Mouse (Mus musculus): Measurements from ENCODE around the gene Fam129b. TPM values are rescaled to one million over a fixed set of nuclear protein-coding genes. Genes with fewer than 3 reads are reported as not detected.

The Fam129b gene
- polyA plus RNA-seq, 1 experiment from 2014 or later: 7.0 TPM

- Histone ChIP-seq H3K27ac (no peak overlapping the region), H3K4me1 (replicated peaks) (peaks cover 20% of the 10 kb centered on the region), H3K9me3 (replicated peaks) (no peaks in the 10 kb centered on the region), H3K4me3 (replicated peaks) (no peak overlapping the region), H3K9ac (no peak overlapping the region), H3K4me2 (no peak overlapping the region), H3K27me3 (no peaks in the 10 kb centered on the region), H3K36me3 (0 out of 2 replicates have a peak, but pooled peaks cover 2% of the 10 kb centered on the region)
- DNase-seq: peak; percentile 69
- WGBS (ENCODE audit: insufficient replicate concordance): 28% methylated on average over 19 of the region's 19 CpGs
- ATAC-seq (ENCODE audit: low read depth): no peak
Measured at GRCm38 (mm10) chr2:32912210-32912804, 36.4 kb downstream of the Fam129b start.

DNA sequence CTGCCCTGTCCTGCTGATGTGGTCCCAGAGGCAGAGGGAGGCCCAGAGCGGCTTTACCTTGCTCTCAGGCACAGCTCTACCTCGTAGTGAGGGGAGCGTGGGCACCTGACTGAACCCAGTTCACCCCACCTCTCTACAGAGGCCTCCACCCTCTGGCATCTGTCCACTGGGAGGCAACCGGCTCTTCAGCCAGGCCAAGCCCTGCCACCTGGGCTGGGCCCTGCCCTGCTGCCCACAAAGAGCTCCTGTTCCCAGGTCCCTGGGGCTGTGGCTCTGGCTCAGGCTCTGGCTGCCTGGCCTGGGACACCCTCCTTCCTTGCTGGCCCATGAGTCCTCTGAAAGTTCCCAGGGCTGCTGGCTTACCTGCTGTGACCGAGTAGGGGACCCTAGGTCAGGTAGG lies 38.4 kb downstream of the Fam129b start:
- no peak overlapping the region for H3K4me2 ChIP-seq
- ATAC-seq (ENCODE audit: low read depth): no peak
- H3K4me3 ChIP-seq (replicated peaks): no peak overlapping the region
- 0 out of 2 replicates have a peak overlapping the region, but pooled peaks have one; percentile 13 for H3K9ac ChIP-seq
- H3K4me1 ChIP-seq (replicated peaks): peaks cover 11% of the 10 kb centered on the region
- 60% methylated on average over 5 of the region's 5 CpGs for WGBS (ENCODE audit: insufficient replicate concordance)
- peaks cover 10% of the 10 kb centered on the region; the same call in 1 of the 2 replicates for H3K36me3 ChIP-seq
- no peaks in the 10 kb centered on the region for H3K27me3 ChIP-seq
- peak overlapping the region; percentile 76 for H3K27ac ChIP-seq
- DNase-seq: no peak
- no peaks in the 10 kb centered on the region for H3K9me3 ChIP-seq (replicated peaks)

DNA sequence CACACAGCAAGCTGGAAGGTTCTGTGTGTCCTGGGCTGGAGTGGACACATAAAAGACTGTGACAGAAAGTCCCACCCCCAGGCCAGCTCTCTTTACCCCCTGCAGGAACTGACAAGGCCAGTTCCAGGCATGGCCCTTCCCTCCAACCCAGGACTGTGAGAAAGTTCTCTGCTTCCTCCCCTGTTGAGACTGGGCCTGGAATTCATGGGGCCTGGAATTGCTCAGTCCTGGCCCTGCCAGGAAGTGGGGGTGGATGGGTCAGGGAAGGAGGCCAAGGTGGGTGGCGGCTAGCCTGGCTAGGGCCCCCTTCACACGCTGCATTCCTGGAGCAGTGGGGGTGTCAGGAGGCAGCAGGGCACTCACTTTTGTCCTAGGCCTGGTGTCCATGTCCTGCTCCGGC lies 39.0 kb downstream of the Fam129b start:
- ATAC-seq (ENCODE audit: low read depth): peak; percentile 21; the same call in 1 of the 2 replicates
- H3K9ac ChIP-seq: 0 out of 2 replicates have a peak overlapping the region, but pooled peaks have one; percentile 13
- no peaks in the 10 kb centered on the region for H3K27me3 ChIP-seq
- no peaks in the 10 kb centered on the region for H3K9me3 ChIP-seq (replicated peaks)
- no peak overlapping the region for H3K4me2 ChIP-seq
- H3K4me1 ChIP-seq (replicated peaks): peaks cover 11% of the 10 kb centered on the region
- H3K36me3 ChIP-seq: peaks cover 15% of the 10 kb centered on the region; the same call in 1 of the 2 replicates
- no peak for DNase-seq
- 69% methylated on average over 3 of the region's 3 CpGs for WGBS (ENCODE audit: insufficient replicate concordance)
- H3K4me3 ChIP-seq (replicated peaks): no peak overlapping the region
- H3K27ac ChIP-seq: peak overlapping the region; percentile 76; the same call in 1 of the 2 replicates

DNA sequence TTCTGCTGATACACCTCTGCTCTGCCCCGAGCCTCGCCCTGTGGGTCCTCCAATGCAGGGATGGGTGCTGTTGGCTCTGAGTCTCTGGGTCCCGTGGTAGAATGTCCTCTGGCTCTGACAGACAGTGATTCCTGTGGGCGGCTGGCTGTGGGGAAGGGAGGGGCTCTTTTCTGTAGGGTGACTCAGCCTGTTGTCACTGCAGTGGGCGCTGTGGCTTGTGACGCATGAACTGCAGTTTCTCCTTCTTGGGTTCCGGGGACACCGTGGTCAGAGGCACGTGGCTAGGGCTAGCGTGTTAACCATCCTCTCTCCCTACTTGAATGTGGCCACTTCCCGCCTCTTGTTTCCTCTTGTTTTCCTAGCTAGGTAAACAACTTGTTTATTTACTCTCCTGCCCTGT lies 41.6 kb downstream of the Fam129b start:
- peaks cover 25% of the 10 kb centered on the region for H3K36me3 ChIP-seq
- H3K4me3 ChIP-seq (replicated peaks): no peak overlapping the region
- H3K4me2 ChIP-seq: no peak overlapping the region
- DNase-seq (no peak), ATAC-seq (ENCODE audit: low read depth) (no peak)
- H3K27ac ChIP-seq: no peak overlapping the region
- WGBS (ENCODE audit: insufficient replicate concordance): 34% methylated on average over 11 of the region's 11 CpGs
- H3K9ac ChIP-seq: no peak overlapping the region
- peaks cover 11% of the 10 kb centered on the region for H3K4me1 ChIP-seq (replicated peaks)
- no peaks in the 10 kb centered on the region for H3K9me3 ChIP-seq (replicated peaks)
- H3K27me3 ChIP-seq: no peaks in the 10 kb centered on the region

GRCm38 (mm10) chr2:32918391-32918790 lies 42.5 kb downstream of the Fam129b start:
- H3K4me1 ChIP-seq (replicated peaks): peaks cover 11% of the 10 kb centered on the region
- H3K27me3 ChIP-seq: no peaks in the 10 kb centered on the region
- 69% methylated on average over 9 of the region's 9 CpGs for WGBS (ENCODE audit: insufficient replicate concordance)
- H3K9me3 ChIP-seq (replicated peaks): no peaks in the 10 kb centered on the region
- H3K27ac ChIP-seq: peak overlapping the region; percentile 43; the same call in 1 of the 2 replicates
- peak; percentile 39 for ATAC-seq (ENCODE audit: low read depth)
- H3K4me3 ChIP-seq (replicated peaks): no peak overlapping the region
- H3K4me2 ChIP-seq: no peak overlapping the region
- H3K9ac ChIP-seq: no peak overlapping the region
- H3K36me3 ChIP-seq: peaks cover 34% of the 10 kb centered on the region
- DNase-seq: no peak

GRCm38 (mm10) chr2:32921235-32921634 lies 45.3 kb downstream of the Fam129b start:
- ATAC-seq (ENCODE audit: low read depth) (no peak), DNase-seq (no peak)
- 69% methylated on average over 7 of the region's 7 CpGs for WGBS (ENCODE audit: insufficient replicate concordance)
- H3K4me3 ChIP-seq (replicated peaks): no peak overlapping the region
- no peak overlapping the region for H3K27ac ChIP-seq
- H3K4me2 ChIP-seq: no peak overlapping the region
- H3K9me3 ChIP-seq (replicated peaks): no peaks in the 10 kb centered on the region
- H3K27me3 ChIP-seq: no peaks in the 10 kb centered on the region
- H3K4me1 ChIP-seq (replicated peaks): peaks cover 11% of the 10 kb centered on the region
- H3K9ac ChIP-seq: no peak overlapping the region
- H3K36me3 ChIP-seq: peaks cover 41% of the 10 kb centered on the region

DNA sequence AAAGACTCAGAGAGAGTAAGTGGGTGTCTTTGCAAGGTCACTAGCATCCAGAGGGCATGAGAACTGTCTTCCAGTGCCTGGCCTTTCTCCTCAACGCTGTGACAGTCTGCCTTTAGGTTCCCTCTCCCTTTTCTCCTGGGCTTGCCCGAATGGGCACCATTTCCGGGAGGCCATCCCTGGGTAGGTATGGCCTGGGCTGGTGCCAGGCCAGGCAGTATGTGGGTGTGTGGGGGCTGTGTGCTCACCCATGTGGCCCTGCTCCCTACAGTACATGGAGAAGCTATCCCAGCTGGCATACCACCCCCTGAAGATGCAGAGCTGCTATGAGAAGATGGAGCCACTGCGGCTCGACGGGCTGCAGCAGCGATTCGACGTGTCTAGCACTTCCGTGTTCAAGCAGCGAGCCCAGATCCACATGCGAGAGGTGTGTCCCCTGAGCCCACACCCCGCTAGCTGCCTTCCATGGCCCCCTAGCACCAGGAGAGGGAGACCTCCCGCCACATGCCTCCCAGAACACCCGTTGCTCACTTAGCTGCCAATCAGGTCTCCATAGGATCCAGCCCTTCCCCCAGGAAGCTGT lies 46.0 kb downstream of the Fam129b start:
- Histone ChIP-seq H3K9ac (no peak overlapping the region), H3K4me3 (replicated peaks) (no peak overlapping the region), H3K4me1 (replicated peaks) (peaks cover 11% of the 10 kb centered on the region), H3K36me3 (peaks cover 41% of the 10 kb centered on the region), H3K27ac (no peak overlapping the region), H3K4me2 (no peak overlapping the region), H3K27me3 (no peaks in the 10 kb centered on the region), H3K9me3 (replicated peaks) (no peaks in the 10 kb centered on the region)
- ATAC-seq (ENCODE audit: low read depth): no peak
- 84% methylated on average over 15 of the region's 15 CpGs for WGBS (ENCODE audit: insufficient replicate concordance)
- DNase-seq: no peak

GRCm38 (mm10) chr2:32922564-32922963 lies 46.6 kb downstream of the Fam129b start:
- Histone ChIP-seq H3K9ac (no peak overlapping the region), H3K36me3 (peaks cover 41% of the 10 kb centered on the region), H3K27ac (no peak overlapping the region), H3K4me3 (replicated peaks) (no peak overlapping the region), H3K4me2 (no peak overlapping the region), H3K4me1 (replicated peaks) (peaks cover 7% of the 10 kb centered on the region), H3K27me3 (no peaks in the 10 kb centered on the region), H3K9me3 (replicated peaks) (no peaks in the 10 kb centered on the region)
- no peak for ATAC-seq (ENCODE audit: low read depth)
- DNase-seq: no peak
- WGBS (ENCODE audit: insufficient replicate concordance): 82% methylated on average over 13 of the region's 13 CpGs

DNA sequence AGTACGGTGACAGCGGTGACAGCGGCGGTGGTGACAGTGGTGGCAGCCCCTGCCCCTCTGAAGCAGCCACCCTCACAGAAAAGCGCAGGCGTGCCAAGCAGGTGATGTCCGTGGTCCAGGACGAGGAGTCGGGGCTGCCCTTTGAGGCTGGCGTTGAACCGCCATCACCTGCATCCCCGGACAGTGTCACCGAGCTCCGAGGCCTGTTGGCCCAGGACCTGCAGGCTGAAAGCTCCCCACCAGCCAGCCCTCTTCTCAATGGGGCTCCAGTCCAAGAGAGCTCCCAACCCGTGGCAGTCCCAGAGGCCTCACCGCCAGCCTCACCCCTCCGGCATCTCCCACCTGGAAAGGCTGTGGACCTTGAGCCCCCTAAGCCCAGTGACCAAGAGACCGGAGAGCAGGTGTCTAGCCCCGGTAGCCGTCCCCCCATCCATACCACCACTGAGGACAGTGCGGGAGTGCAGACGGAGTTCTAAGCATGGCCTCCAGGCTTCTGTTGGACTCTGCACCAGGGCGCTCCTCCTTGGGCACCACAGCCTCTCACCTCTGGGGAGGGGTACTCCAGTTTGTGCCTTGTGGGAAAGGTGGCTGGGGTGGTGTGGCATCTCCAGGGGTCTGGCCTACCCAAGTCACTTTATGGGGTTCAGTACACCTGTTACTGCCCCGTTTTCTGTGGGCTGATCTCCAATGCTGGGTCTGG lies 47.8 kb downstream of the Fam129b start:
- 85% methylated on average over 24 of the region's 24 CpGs for WGBS (ENCODE audit: insufficient replicate concordance)
- H3K9me3 ChIP-seq (replicated peaks): no peaks in the 10 kb centered on the region
- H3K36me3 ChIP-seq: peaks cover 40% of the 10 kb centered on the region

DNA sequence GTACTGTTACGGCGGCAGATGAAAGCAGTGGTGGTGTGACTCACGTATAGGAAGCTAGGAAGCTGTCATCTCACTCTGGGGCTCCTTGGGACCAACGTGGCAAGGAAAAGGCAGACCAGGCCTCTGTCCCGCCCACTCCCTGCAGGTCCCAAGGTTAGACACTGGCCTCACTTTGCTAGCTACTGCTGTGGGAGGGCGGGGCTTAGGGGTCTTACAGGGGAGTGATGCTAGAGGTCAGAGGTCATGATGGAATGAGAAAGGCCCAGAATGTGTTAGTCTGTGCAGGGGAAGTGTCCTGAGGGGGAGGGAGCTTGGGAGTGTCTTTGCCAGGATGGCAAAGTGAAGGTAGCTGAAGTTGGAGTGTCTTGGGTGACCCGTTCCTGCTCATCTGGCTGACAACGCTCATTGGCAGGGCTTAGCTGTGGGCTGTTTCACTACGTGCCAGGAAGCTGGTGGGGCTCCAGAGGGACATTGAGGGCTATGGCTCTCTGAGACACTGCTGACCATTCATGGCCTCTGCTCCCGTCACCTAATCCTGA lies 48.5 kb downstream of the Fam129b start:
- H3K27me3 ChIP-seq: no peaks in the 10 kb centered on the region
- WGBS (ENCODE audit: insufficient replicate concordance): 65% methylated on average over 10 of the region's 10 CpGs
- no peaks in the 10 kb centered on the region for H3K9me3 ChIP-seq (replicated peaks)
- DNase-seq: no peak
- no peak overlapping the region for H3K4me2 ChIP-seq
- no peak overlapping the region for H3K27ac ChIP-seq
- H3K4me1 ChIP-seq (replicated peaks): peaks cover 9% of the 10 kb centered on the region
- no peak overlapping the region for H3K4me3 ChIP-seq (replicated peaks)
- H3K36me3 ChIP-seq: peaks cover 34% of the 10 kb centered on the region
- H3K9ac ChIP-seq: no peak overlapping the region
- no peak for ATAC-seq (ENCODE audit: low read depth)

More for the DNA sequence above, 47.8 kb downstream of the Fam129b start:
- Histone ChIP-seq H3K4me2 (no peak overlapping the region), H3K27me3 (no peaks in the 10 kb centered on the region), H3K4me3 (replicated peaks) (no peak overlapping the region), H3K9ac (no peak overlapping the region), H3K27ac (no peak overlapping the region), H3K4me1 (replicated peaks) (peaks cover 7% of the 10 kb centered on the region)
- ATAC-seq (ENCODE audit: low read depth) (no peak), DNase-seq (no peak)

DNA sequence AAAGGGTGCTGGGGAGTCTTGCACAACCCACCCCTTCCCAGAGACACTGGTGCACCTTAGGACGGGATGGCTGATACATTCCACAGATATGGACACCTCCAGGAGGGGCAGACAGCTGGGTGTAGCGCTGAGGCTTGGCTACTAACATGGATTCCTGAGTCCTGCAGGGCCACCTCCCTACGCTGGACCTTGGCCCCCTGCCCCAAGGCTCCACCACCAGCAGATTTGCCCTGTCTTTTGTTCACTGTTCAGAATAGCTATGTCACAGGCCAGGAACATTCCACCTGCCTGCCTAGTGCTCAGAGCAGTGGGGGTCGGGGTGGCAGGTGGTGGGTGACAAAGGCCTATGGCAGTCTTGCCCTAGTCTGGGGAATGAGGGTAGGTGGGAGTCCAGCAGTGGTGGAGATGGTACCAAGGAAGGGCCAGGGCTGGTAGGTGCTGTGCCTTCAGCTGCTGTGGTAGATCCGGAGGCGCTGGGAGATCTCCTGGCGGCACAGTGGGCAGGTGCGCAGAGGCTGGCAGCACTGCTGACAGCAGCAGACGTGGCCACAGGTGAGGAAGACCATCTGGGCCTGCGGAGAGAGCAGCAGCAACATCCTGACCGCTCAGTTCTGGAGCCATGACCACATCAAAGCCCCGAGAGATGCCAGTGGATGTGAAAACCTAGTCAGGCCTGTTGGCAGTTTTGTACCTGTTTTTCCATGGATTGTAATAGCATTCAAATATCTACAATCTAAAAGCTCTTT lies 50.6 kb downstream of the Fam129b start:
- no peak for DNase-seq
- no peak overlapping the region for H3K9ac ChIP-seq
- no peaks in the 10 kb centered on the region for H3K9me3 ChIP-seq (replicated peaks)
- no peak overlapping the region for H3K4me2 ChIP-seq
- no peak overlapping the region for H3K4me3 ChIP-seq (replicated peaks)
- H3K36me3 ChIP-seq: peaks cover 20% of the 10 kb centered on the region
- peaks cover 13% of the 10 kb centered on the region for H3K4me1 ChIP-seq (replicated peaks)
- ATAC-seq (ENCODE audit: low read depth): no peak
- no peaks in the 10 kb centered on the region for H3K27me3 ChIP-seq
- H3K27ac ChIP-seq: no peak overlapping the region
- WGBS (ENCODE audit: insufficient replicate concordance): 73% methylated on average over 12 of the region's 12 CpGs

Data from liver, embryonic 13.5 days (tissue).